Mouse (Mus musculus) embryonic facial prominence, embryonic 11.5 days (tissue): ENCODE data around the gene Pla2g2e. TPM values are rescaled to one million over a fixed set of nuclear protein-coding genes. Genes with fewer than 3 reads are reported as not detected.
A peak's percentile ranks its signal among the peaks of the same experiment; 100 is the strongest.

Experiments used
- ATAC-seq: fragments of 200-750 bp; cut with Nextera tagmentation; replicated peaks from 2 replicates; pipeline ENCODE4 v1.8.0; 2017; ENCODE audit warnings: low read depth; ENCODE audit not compliant: insufficient number of reproducible peaks, low FRiP score, low TSS enrichment
- DNase-seq: peaks from one replicate; pipeline ENCODE4 v3.0.0-alpha.2; 2015; ENCODE audit warnings: low spot score
- H3K27ac ChIP-seq: fragments of 300-500 bp; sonication (generic); replicated peaks from 2 replicates; pipeline ENCODE4 v1.5.1; 2014; ENCODE audit warnings: mild to moderate bottlenecking, low read depth, low read length, control low read depth
- H3K27me3 ChIP-seq: fragments of 300-500 bp; sonication (generic); 2 replicates; pipeline ENCODE4 v1.6.1; 2014; ENCODE audit warnings: mild to moderate bottlenecking, low read length, moderate library complexity, mixed read lengths; ENCODE audit not compliant: control insufficient read depth, insufficient read depth
- H3K36me3 ChIP-seq: fragments of 300-500 bp; sonication (generic); replicated peaks from 2 replicates; pipeline ENCODE4 v1.6.1; 2014; ENCODE audit warnings: low read depth, mild to moderate bottlenecking, low read length, moderate library complexity, mixed read lengths; ENCODE audit not compliant: control insufficient read depth, insufficient read depth
- H3K4me1 ChIP-seq: fragments of 300-500 bp; sonication (generic); 2 replicates; pipeline ENCODE4 v1.6.1; 2014; ENCODE audit warnings: low read length, mixed read lengths; ENCODE audit not compliant: control insufficient read depth, insufficient read depth
- H3K4me2 ChIP-seq: fragments of 300-500 bp; sonication (generic); 2 replicates; pipeline ENCODE4 v1.6.1; 2014; ENCODE audit warnings: low read depth, mild to moderate bottlenecking, control low read depth, low read length, moderate library complexity
- H3K4me3 ChIP-seq: fragments of 300-500 bp; sonication (generic); 2 replicates; pipeline ENCODE4 v1.5.1; 2014; ENCODE audit warnings: low read depth, low read length, control low read depth
- H3K9ac ChIP-seq: fragments of 300-500 bp; sonication (generic); replicated peaks from 2 replicates; pipeline ENCODE4 v1.6.1; 2014; ENCODE audit warnings: mild to moderate bottlenecking, control low read depth, low read length
- H3K9me3 ChIP-seq: fragments of 300-500 bp; sonication (generic); replicated peaks from 2 replicates; pipeline ENCODE4 v1.6.1; 2016; ENCODE audit warnings: mild to moderate bottlenecking, low read length, inconsistent platforms, mixed read lengths; ENCODE audit not compliant: control insufficient read depth
- WGBS: fragments of 180-500 bp; shearing (Covaris S2); extraction: QIAGEN DNeasy Blood & Tissue Kit; methylation state at CpG from one replicate; pipeline ENCODE4 v1.1.7; 2014; 5-methylcytosine and 5-hydroxymethylcytosine counted together
- polyA plus RNA-seq: library from polyadenylated mRNA; unstranded; fragments of >200 nt; fragmentation: Nextera tagmentation; extraction: Ambion mirVana; gene quantifications from 2 replicates; pipeline ENCODE4 v1.2.1, GENCODE M21; 2014

Pla2g2e gene
- polyA plus RNA-seq, 1 experiment from 2014 or later = not detected

DNA sequence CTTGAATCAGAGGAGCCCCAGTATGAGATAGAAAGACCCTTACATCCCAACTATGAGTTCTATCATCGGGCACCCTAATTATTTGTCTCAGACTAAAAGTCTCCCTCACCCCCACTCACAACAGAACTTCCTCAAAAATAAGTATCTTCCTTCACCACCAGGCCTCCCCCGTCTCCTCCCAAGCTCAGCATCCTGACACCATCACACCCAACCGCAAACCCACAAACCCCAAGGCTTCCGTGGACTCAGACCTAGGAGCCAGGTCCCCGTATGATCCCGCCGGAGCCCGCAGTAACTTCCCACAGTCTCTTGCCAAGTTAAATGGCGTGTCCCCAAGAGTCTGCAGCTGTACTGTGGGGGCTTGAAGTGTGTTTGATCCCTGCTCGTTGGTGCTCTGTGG lies 20.2 kb upstream of the Pla2g2e start:
- no peak for ATAC-seq
- WGBS = 86% methylated on average over 10 of the region's 10 CpGs

DNA sequence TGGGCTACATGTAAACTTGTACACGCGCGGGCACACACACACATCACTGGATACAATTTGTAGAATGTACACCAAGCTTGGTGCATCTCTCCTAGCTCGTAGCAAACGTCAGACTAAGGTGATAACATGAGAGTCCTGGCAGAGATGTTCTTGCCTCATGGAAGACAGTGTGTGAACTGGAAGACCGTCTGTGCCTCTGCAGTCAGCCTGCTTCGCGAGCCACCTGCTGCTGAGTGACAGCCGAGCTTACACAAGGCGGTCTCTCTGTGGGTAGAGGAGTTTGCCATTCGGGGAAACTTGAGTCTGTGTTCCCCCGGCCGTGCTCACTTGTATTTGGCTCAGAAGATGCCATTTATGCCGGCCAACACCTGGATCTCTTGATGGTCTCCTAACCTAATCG lies 19.3 kb upstream of the Pla2g2e start:
- Histone ChIP-seq H3K27ac (no peak overlapping the region), H3K27me3 (no peaks in the 10 kb centered on the region; the same call in 1 of the 2 replicates), H3K9ac (no peak overlapping the region), H3K4me2 (no peak overlapping the region), H3K9me3 (no peaks in the 10 kb centered on the region), H3K4me3 (no peak overlapping the region), H3K36me3 (no peaks in the 10 kb centered on the region), H3K4me1 (no peaks in the 10 kb centered on the region)
- 81% methylated on average over 15 of the region's 15 CpGs for WGBS
- ATAC-seq = no peak
- no peak for DNase-seq

More for the DNA sequence above, 20.2 kb upstream of the Pla2g2e start:
- Histone ChIP-seq H3K27ac (no peak overlapping the region), H3K9ac (no peak overlapping the region), H3K4me1 (no peaks in the 10 kb centered on the region), H3K4me2 (no peak overlapping the region), H3K36me3 (no peaks in the 10 kb centered on the region), H3K27me3 (no peaks in the 10 kb centered on the region; the same call in 1 of the 2 replicates), H3K9me3 (no peaks in the 10 kb centered on the region), H3K4me3 (no peak overlapping the region)
- DNase-seq = no peak

DNA sequence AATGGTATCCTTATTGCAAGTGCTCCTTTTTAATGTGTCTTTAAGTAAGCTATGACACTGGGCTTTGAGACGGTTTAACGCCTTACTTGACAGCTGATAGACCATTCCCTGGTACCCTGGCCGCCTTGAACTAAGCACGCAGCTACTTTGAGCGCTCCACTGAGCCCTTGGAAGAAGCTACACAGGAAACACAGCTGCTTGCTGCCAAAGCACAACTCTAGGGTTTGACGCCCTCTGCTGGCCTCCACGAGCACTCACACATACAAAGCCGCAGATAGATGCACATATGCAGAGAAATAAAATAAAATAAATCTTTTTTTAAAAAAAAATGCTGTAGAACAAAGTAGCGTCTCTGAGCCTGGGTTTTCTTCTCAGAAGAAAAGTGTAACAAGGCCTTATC lies 18.5 kb upstream of the Pla2g2e start:
- H3K4me2 ChIP-seq = peak overlapping the region; percentile 26
- no peak overlapping the region for H3K4me3 ChIP-seq
- H3K9ac ChIP-seq = no peak overlapping the region
- H3K27me3 ChIP-seq = no peaks in the 10 kb centered on the region; the same call in 1 of the 2 replicates
- ATAC-seq (no peak), DNase-seq (peak; percentile 72)
- H3K9me3 ChIP-seq = no peaks in the 10 kb centered on the region
- no peak overlapping the region for H3K27ac ChIP-seq
- WGBS = 17% methylated on average over 9 of the region's 9 CpGs
- no peaks in the 10 kb centered on the region for H3K4me1 ChIP-seq
- no peaks in the 10 kb centered on the region for H3K36me3 ChIP-seq

DNA sequence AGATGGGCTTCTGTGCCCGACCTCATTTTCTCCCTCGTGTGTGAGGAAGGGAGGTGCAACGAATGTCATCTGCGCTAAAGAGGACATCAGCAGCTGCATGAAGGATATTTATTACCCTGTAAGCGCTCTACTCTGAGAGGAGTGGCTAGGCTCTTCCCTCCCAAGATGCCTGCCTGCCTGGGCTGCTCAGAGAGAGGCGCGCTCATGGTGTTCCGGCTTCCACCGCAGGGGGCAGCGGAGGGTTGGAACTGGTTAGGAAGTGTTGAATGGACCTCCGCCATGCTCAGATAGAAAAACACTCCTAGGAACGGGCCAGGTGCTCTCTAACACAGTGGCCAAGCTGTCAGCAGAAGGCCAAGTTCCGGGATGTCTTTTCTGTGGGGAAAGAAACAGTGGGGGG lies 18.0 kb upstream of the Pla2g2e start:
- Histone ChIP-seq H3K4me1 (no peaks in the 10 kb centered on the region), H3K4me2 (peak overlapping the region; percentile 26), H3K36me3 (no peaks in the 10 kb centered on the region), H3K9me3 (no peaks in the 10 kb centered on the region), H3K4me3 (peak overlapping the region; percentile 22; the same call in 1 of the 2 replicates), H3K9ac (no peak overlapping the region), H3K27ac (no peak overlapping the region), H3K27me3 (no peaks in the 10 kb centered on the region; the same call in 1 of the 2 replicates)
- 7% methylated on average over 13 of the region's 13 CpGs for WGBS
- DNase-seq = peak; percentile 89
- peak; percentile 75 for ATAC-seq

DNA sequence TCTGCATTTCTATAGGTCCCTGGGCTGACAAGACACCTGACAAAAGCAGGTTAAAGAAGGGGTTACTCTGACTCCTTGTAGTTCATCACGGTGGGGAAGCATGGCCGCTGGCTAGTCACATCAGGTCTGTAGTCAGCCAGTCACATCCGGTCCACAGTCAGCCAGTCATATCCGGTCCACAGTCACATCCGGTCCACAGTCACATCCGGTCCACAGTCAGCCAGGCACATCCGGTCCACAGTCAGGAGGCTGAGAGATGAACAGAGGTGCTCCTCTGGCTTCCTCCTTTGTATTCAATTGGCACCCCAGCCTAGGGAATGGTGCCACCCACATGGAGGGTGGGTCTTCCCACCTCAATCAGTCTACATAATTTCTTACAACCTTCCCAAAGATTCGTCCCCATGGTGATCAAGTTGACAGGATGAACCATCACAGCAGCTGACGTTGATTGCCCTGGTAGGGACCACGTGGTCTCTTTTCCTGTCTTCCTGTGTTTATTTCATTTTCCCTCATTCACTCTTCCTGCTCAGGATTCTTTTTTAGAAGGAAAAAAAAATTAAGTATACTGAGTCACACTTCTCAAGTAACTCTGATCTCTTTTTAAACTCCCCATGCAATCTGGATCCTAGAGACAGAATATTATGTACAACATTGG lies 14.3 kb upstream of the Pla2g2e start, which contains the start of gene Pla2g5:
TSS of gene Pla2g5 (minus strand) at position 139 of the 655 bp plus-strand sequence.
- Histone ChIP-seq H3K4me1 (no peaks in the 10 kb centered on the region), H3K9ac (no peak within 1 kb of the TSS), H3K27me3 (no peaks in the 10 kb centered on the region; the same call in 1 of the 2 replicates), H3K9me3 (no peaks in the 10 kb centered on the region), H3K27ac (no peak within 1 kb of the TSS), H3K4me3 (no peak within 1 kb of the TSS), H3K4me2 (no peak within 1 kb of the TSS), H3K36me3 (no peaks in the 10 kb centered on the region)
- 72% methylated on average over 10 of the region's 10 CpGs for WGBS
- ATAC-seq = no peak
- DNase-seq = no peak

DNA sequence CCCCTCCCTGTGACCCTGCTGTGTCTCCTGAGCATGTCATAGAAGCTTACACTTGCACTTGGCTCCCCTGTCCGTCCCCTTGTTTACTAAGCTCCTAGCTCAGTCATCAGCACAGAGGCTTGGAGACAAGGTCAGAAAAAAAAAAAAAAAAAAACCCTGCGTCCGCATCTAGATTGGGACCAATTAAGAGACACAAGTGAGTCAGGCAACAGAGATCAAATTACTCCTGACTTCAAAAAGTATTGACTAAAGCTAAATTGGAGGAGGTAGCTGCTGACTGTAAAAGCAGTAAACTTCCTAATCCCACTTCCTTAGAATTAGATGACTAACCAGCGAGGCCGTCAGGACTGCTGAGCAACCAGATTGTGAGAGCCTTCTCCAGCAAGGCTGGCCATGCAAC lies 12.7 kb upstream of the Pla2g2e start:
- H3K4me2 ChIP-seq = no peak overlapping the region
- no peak for DNase-seq
- no peaks in the 10 kb centered on the region for H3K4me1 ChIP-seq
- no peaks in the 10 kb centered on the region for H3K27me3 ChIP-seq
- 30% methylated on average over 5 of the region's 5 CpGs for WGBS
- ATAC-seq = no peak
- H3K36me3 ChIP-seq = no peaks in the 10 kb centered on the region
- H3K27ac ChIP-seq = no peak overlapping the region
- H3K9ac ChIP-seq = no peak overlapping the region
- no peaks in the 10 kb centered on the region for H3K9me3 ChIP-seq
- H3K4me3 ChIP-seq = no peak overlapping the region

DNA sequence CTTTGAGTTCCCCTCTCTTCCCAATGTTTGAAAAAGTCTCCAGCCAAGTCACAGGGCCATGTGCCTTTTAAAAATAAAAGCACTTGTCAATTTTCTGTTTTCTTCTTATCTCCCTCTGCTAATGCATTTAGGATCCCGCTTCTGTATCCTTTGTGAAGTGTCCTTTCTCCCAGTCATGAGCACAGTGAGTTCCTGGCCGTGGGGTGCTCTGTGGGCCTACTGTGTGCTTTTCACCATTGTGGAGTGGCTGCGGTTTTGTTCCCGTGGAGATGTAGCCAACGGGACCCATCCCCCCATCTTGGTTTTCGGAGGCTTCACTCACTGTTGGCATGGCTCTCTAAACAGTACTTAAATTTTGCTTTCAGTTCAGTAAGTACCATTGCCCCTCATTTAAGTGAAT lies 11.8 kb upstream of the Pla2g2e start:
- Histone ChIP-seq H3K4me1 (no peaks in the 10 kb centered on the region), H3K9me3 (no peaks in the 10 kb centered on the region), H3K27ac (no peak overlapping the region), H3K36me3 (no peaks in the 10 kb centered on the region), H3K4me2 (no peak overlapping the region), H3K4me3 (no peak overlapping the region), H3K27me3 (no peaks in the 10 kb centered on the region), H3K9ac (no peak overlapping the region)
- 71% methylated on average over 6 of the region's 6 CpGs for WGBS
- DNase-seq (no peak), ATAC-seq (no peak)

DNA sequence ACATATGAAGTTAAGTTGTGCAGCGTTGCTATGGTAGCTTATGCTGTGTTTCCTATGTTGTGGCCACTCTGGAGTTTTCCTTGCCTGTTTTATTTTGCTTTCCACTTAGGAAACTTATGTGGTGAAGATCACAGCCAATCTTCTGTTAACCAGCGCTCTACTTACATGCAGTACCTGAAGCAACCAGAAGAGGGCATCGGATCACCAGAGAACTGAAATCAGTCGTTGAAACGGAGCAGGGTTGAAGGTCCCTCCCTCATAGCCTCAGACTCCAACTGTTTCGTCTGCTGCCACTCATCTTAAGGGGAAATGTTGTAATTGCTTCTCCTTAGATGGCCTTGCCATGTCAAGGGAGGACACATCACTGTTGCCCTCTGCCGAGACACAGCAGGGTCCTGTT lies 11.3 kb upstream of the Pla2g2e start:
- Histone ChIP-seq H3K4me3 (no peak overlapping the region), H3K9me3 (no peaks in the 10 kb centered on the region), H3K27me3 (no peaks in the 10 kb centered on the region), H3K36me3 (no peaks in the 10 kb centered on the region), H3K4me1 (no peaks in the 10 kb centered on the region), H3K27ac (no peak overlapping the region), H3K9ac (no peak overlapping the region), H3K4me2 (no peak overlapping the region)
- WGBS = 13% methylated on average over 7 of the region's 7 CpGs
- DNase-seq (peak; percentile 84), ATAC-seq (no peak)
